Mouse (Mus musculus): Measurements from ENCODE around the gene Gja1. TPM values are rescaled to one million over a fixed set of nuclear protein-coding genes. Genes with fewer than 3 reads are reported as not detected.

Gja1 gene
- total and polyA plus RNA-seq, 3 experiments, result 0.05 TPM; not detected in 2

DNA sequence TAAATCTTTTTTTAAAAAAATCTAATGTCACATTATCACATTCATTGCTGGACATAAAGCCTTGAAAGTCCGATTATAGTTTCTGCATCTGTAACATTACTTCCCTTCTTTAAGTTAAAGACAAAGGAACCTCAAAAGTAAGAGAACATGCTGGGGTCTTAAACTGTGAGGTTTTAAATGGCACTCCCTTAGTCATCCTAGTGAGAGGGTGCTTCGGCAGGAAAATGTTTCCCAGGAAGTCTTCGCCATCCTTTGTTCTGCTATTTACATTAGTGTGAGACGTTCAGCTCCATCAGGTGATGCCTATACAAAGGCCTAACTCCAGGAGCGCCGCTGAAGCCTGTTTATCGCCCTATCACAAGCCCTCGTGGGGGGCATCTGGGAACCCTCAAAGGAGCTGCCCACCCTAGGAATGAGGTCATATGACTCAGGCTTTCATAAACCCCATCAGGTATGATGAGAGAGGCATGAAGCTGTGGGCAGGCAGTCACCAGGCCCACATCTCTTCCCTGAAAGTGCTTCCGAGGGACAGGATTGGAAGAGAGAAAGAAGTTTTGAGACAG is 1.1 kb upstream of the Gja1 start:
- no peak for ATAC-seq (ENCODE audit: extremely low read depth, insufficient number of reproducible peaks, low FRiP score, poor library complexity, severe bottlenecking)
- DNase-seq (ENCODE audit: low spot score), result no peak
- Histone ChIP-seq H3K4me3 (ENCODE audit: low read depth, low read length) (no peak overlapping the region), H3K36me3 (replicated peaks) (no peaks in the 10 kb centered on the region), H3K27me3 (ENCODE audit: insufficient read depth, low read length) (no peaks in the 10 kb centered on the region), H3K4me1 (ENCODE audit: insufficient read depth, low read depth, low read length) (no peaks in the 10 kb centered on the region), H3K9me3 (replicated peaks) (peaks cover 2% of the 10 kb centered on the region; the same call in 1 of the 2 replicates)
- no peak for TF ChIP-seq GATA2 (IDR thresholded peaks at IDR 0.05; ENCODE audit: borderline replicate concordance, low read depth, low read length)

DNA sequence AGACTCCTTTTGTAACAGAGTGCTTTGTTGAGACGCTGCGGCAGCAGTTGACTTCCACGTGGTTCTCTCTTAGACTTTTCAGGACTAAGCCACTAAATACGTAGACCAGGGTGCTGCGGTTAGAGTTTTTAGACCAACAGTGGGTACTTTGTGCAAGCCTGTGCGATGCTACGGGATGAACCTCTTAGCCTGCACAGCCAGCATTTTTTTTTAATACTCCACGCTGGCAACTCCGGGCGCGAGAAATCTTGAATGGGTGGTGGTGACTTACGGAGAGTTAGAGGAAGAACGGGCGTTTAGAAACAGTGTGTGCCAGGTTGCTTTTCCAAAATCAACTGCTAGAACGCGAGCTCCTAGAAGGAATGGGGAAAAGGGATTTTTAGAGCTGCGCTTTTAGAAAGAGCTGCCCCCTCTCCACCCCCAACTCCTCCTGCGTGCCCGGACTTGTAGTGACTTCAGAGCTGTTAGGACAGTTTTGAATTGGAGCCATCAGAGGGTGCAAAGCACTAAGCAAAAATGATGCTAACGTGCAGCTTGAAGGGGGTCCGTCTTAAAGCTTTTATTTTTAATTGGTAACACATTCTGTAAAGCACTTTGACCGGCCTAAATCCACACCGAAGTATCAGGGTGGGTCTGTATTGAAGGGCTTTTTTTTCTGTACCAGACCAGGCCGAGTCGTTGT is 977 bp downstream of the Gja1 start:
- Histone ChIP-seq H3K4me3 (ENCODE audit: low read depth, low read length) (no peak overlapping the region), H3K9me3 (replicated peaks) (peaks cover 2% of the 10 kb centered on the region; the same call in 1 of the 2 replicates), H3K36me3 (replicated peaks) (no peaks in the 10 kb centered on the region), H3K4me1 (ENCODE audit: insufficient read depth, low read depth, low read length) (no peaks in the 10 kb centered on the region), H3K27me3 (ENCODE audit: insufficient read depth, low read length) (no peaks in the 10 kb centered on the region)
- TF ChIP-seq GATA2 (IDR thresholded peaks at IDR 0.05; ENCODE audit: borderline replicate concordance, low read depth, low read length) (no peak), GATA1 (IDR thresholded peaks at IDR 0.05; ENCODE audit: borderline replicate concordance, low read length) (no peak), TAL1 (conservative IDR thresholded peaks at IDR 0.05; ENCODE audit: low read depth, low read length) (no peak), POLR2AphosphoS5 (IDR thresholded peaks at IDR 0.05; ENCODE audit: insufficient replicate concordance, low read depth, low read length) (no peak), CTCF (IDR thresholded peaks at IDR 0.05; ENCODE audit: low read depth, low read length) (no peak)
- ATAC-seq (ENCODE audit: extremely low read depth, insufficient number of reproducible peaks, low FRiP score, poor library complexity, severe bottlenecking) (no peak), DNase-seq (ENCODE audit: low spot score) (no peak)

DNA sequence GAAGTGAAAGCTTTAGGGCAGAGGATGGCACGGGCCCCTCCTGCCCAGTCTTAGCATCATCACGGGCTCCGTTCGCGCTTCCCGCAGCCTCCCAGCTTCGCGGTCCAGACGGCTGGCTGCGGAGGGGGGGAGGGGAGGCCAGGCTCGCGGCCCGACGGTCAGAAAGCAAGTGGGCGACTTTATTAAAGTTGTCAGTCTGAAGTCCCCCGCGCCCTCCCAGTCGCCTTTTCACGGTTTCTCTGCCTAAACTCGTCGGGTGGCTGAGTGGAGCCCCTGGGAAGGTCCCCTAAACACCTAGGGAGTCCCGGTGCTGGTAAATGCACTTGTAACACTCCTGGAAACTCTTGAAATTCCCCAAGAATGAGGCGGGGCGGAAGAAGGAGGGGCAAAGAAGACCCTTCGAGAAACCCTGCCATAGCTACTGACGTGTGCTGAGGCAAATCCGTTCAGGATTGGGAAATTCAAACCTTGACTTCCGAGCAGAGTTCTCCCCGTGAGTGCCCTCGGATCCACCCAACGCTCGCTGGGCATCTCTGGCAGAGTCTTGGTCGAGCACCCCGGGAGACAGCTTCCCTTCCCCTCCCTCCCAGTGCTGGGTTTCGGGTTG is 1.6 kb downstream of the Gja1 start:
- no peak overlapping the region for H3K4me3 ChIP-seq (ENCODE audit: low read depth, low read length)
- ATAC-seq (ENCODE audit: extremely low read depth, insufficient number of reproducible peaks, low FRiP score, poor library complexity, severe bottlenecking) (no peak), DNase-seq (ENCODE audit: low spot score) (no peak)
- H3K36me3 ChIP-seq (replicated peaks), result no peaks in the 10 kb centered on the region
- TF ChIP-seq GATA1 (IDR thresholded peaks at IDR 0.05; ENCODE audit: borderline replicate concordance, low read length) (no peak), CTCF (IDR thresholded peaks at IDR 0.05; ENCODE audit: low read depth, low read length) (no peak)
- H3K9me3 ChIP-seq (replicated peaks), result peaks cover 2% of the 10 kb centered on the region; the same call in 1 of the 2 replicates
- H3K4me1 ChIP-seq (ENCODE audit: insufficient read depth, low read depth, low read length), result no peaks in the 10 kb centered on the region
- H3K27me3 ChIP-seq (ENCODE audit: insufficient read depth, low read length), result no peaks in the 10 kb centered on the region

DNA sequence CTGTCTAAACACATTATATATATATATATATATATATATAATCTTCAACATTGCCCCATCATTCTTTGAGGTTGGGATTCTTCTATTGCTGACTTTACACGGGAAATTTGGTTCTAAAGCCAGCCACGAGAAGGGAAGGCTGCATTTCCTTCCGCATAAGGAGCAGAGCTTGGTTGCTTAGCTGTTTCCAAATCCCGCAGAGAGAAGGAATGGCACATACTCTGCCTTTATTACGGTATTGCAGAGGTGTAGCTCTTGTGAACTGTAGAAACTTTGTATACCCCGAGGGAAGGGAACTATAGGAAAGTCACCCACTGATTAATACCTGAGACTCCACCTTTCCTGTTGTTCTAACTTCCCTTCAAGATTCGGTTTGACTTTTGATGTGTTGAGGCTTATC is 2.6 kb downstream of the Gja1 start:
- Histone ChIP-seq H3K36me3 (replicated peaks) (no peaks in the 10 kb centered on the region), H3K27me3 (ENCODE audit: insufficient read depth, low read length) (no peaks in the 10 kb centered on the region), H3K9me3 (replicated peaks) (peaks cover 2% of the 10 kb centered on the region; the same call in 1 of the 2 replicates), H3K4me1 (ENCODE audit: insufficient read depth, low read depth, low read length) (no peaks in the 10 kb centered on the region), H3K4me3 (ENCODE audit: low read depth, low read length) (no peak overlapping the region)
- no peak for DNase-seq (ENCODE audit: low spot score)
- no peak for TF ChIP-seq TAL1 (conservative IDR thresholded peaks at IDR 0.05; ENCODE audit: low read depth, low read length)
- no peak for TF ChIP-seq GATA1 (IDR thresholded peaks at IDR 0.05; ENCODE audit: borderline replicate concordance, low read length)
- no peak for TF ChIP-seq GATA2 (IDR thresholded peaks at IDR 0.05; ENCODE audit: borderline replicate concordance, low read depth, low read length)
- TF ChIP-seq CTCF (IDR thresholded peaks at IDR 0.05; ENCODE audit: low read depth, low read length), result no peak
- no peak for TF ChIP-seq POLR2AphosphoS5 (IDR thresholded peaks at IDR 0.05; ENCODE audit: insufficient replicate concordance, low read depth, low read length)
- ATAC-seq (ENCODE audit: extremely low read depth, insufficient number of reproducible peaks, low FRiP score, poor library complexity, severe bottlenecking), result no peak

DNA sequence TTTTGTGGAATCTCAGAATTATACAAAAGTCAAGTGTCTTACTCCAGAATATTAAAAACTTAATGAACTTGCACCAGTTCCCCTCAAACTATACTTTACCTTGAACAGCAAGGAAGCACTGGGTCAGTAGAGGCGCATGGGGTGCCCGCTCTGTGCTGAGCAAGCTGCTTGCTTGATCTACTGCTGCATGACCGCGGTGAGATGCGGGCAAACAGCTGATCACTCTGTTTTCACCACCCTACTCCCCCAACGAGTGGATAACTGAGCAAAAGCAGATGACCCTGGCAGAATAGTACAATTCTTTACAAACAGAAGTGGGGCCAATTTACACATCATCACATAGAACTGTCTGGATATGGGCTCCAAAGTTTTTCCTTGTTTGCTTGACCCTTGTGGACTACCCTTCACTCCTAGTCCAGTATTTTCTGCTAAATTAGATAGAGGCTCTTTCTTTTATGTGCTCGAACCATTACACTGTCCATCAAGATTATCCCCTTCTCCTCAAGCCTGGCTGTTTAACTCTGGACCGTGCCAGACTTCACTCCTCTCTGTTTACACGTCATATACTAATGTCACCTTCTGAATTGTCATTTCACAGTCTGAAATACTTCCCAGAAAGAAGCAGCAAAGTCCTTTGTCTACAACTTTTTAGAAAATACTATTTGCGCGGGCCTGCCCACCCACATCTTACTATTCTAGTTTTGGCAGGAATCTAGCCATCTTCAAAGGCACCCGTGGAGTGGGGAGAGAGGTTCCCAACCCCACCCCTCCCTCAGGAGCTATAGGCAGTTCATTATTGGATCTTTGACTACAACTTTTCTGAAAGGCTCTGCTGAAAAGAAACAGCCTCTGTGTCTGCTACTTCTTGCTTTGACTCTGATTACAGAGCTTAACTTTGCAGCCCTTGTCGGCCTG is 8.3 kb downstream of the Gja1 start:
- no peaks in the 10 kb centered on the region for H3K27me3 ChIP-seq (ENCODE audit: insufficient read depth, low read length)
- DNase-seq (ENCODE audit: low spot score) (no peak), ATAC-seq (ENCODE audit: extremely low read depth, insufficient number of reproducible peaks, low FRiP score, poor library complexity, severe bottlenecking) (no peak)
- H3K4me1 ChIP-seq (ENCODE audit: insufficient read depth, low read depth, low read length), result no peaks in the 10 kb centered on the region
- no peak overlapping the region for H3K4me3 ChIP-seq (ENCODE audit: low read depth, low read length)
- H3K9me3 ChIP-seq (replicated peaks), result 0 out of 2 replicates have a peak, but pooled peaks cover 6% of the 10 kb centered on the region
- no peaks in the 10 kb centered on the region for H3K36me3 ChIP-seq (replicated peaks)
- TF ChIP-seq POLR2AphosphoS5 (IDR thresholded peaks at IDR 0.05; ENCODE audit: insufficient replicate concordance, low read depth, low read length), result no peak
- no peak for TF ChIP-seq GATA2 (IDR thresholded peaks at IDR 0.05; ENCODE audit: borderline replicate concordance, low read depth, low read length)
- TF ChIP-seq GATA1 (IDR thresholded peaks at IDR 0.05; ENCODE audit: borderline replicate concordance, low read length), result no peak
- no peak for TF ChIP-seq TAL1 (conservative IDR thresholded peaks at IDR 0.05; ENCODE audit: low read depth, low read length)
- no peak for TF ChIP-seq CTCF (IDR thresholded peaks at IDR 0.05; ENCODE audit: low read depth, low read length)
